Comparison of ENCODE assay signal across 8 mouse cellular contexts in genomic region chr17:31433978-31434797, GRCm38 (mm10). TPM values are rescaled to one million over a fixed set of nuclear protein-coding genes. Genes with fewer than 3 reads are reported as not detected.
DNase-seq lines count a peak whose midpoint lies in the region; ATAC-seq and TF ChIP-seq lines count a peak whose summit lies in the region.

No protein-coding gene starts in this region.

- H3K27ac ChIP-seq in liver, embryonic 11.5 days (ENCODE audit: low read depth, low read length), result no peak overlapping the region
- H3K27ac ChIP-seq in liver, embryonic 12.5 days, result no peak overlapping the region
- peak overlapping the region; percentile 90 for H3K27ac ChIP-seq in intestine, embryonic 15.5 days
- peak overlapping the region; percentile 42; the same call in 1 of the 2 replicates for H3K27ac ChIP-seq in lung, embryonic 15.5 days
- H3K27ac ChIP-seq in thymus, adult 2 months (ENCODE audit: control insufficient read depth, insufficient read depth, low read length), result no peak overlapping the region

- peak overlapping the region; percentile 16; the same call in 1 of the 2 replicates for H3K9ac ChIP-seq in liver, embryonic 11.5 days (ENCODE audit: low read depth, low read length)
- no peak overlapping the region for H3K9ac ChIP-seq in liver, embryonic 12.5 days
- H3K9ac ChIP-seq in intestine, embryonic 15.5 days, result peak overlapping the region; percentile 44
- 0 out of 2 replicates have a peak overlapping the region, but pooled peaks have one; percentile 23 for H3K9ac ChIP-seq in lung, embryonic 15.5 days

- H3K4me2 ChIP-seq in liver, embryonic 11.5 days, result peak overlapping the region; percentile 10; the same call in 1 of the 2 replicates
- H3K4me2 ChIP-seq in liver, embryonic 12.5 days, result no peak overlapping the region
- peak overlapping the region; percentile 62 for H3K4me2 ChIP-seq in intestine, embryonic 15.5 days (replicated peaks)
- H3K4me2 ChIP-seq in lung, embryonic 15.5 days, result peak overlapping the region; percentile 27; the same call in 1 of the 2 replicates

- H3K4me3 ChIP-seq in liver, embryonic 11.5 days (ENCODE audit: low read depth, low read length), result no peak overlapping the region
- H3K4me3 ChIP-seq in liver, embryonic 12.5 days, result no peak overlapping the region
- H3K4me3 ChIP-seq in intestine, embryonic 15.5 days (replicated peaks), result peak overlapping the region; percentile 39
- H3K4me3 ChIP-seq in lung, embryonic 15.5 days, result no peak overlapping the region
- no peak overlapping the region for H3K4me3 ChIP-seq in thymus, adult 2 months (ENCODE audit: control insufficient read depth, insufficient read depth, low read length)

- H3K27me3 ChIP-seq in liver, embryonic 11.5 days (replicated peaks; ENCODE audit: control insufficient read depth, insufficient read depth, low read length), result 0 out of 2 replicates have a peak, but pooled peaks cover 4% of the 10 kb centered on the region
- peaks cover 9% of the 10 kb centered on the region for H3K27me3 ChIP-seq in liver, embryonic 12.5 days (replicated peaks)
- H3K27me3 ChIP-seq in intestine, embryonic 15.5 days (replicated peaks), result no peaks in the 10 kb centered on the region
- no peaks in the 10 kb centered on the region for H3K27me3 ChIP-seq in lung, embryonic 15.5 days
- no peaks in the 10 kb centered on the region for H3K27me3 ChIP-seq in thymus, adult 2 months (ENCODE audit: control insufficient read depth, insufficient read depth, low read length)

- H3K9me3 ChIP-seq in liver, embryonic 11.5 days (ENCODE audit: control insufficient read depth, low read length), result peaks cover 3% of the 10 kb centered on the region; the same call in 1 of the 2 replicates
- peaks cover 4% of the 10 kb centered on the region; the same call in 1 of the 2 replicates for H3K9me3 ChIP-seq in liver, embryonic 12.5 days (replicated peaks)
- no peaks in the 10 kb centered on the region for H3K9me3 ChIP-seq in intestine, embryonic 15.5 days
- H3K9me3 ChIP-seq in lung, embryonic 15.5 days, result no peaks in the 10 kb centered on the region; the same call in 1 of the 2 replicates

- H3K4me1 ChIP-seq in liver, embryonic 11.5 days (replicated peaks; ENCODE audit: control insufficient read depth, insufficient read depth, low read length), result no peaks in the 10 kb centered on the region; the same call in none of the 2 replicates
- peaks cover 6% of the 10 kb centered on the region; the same call in 1 of the 2 replicates for H3K4me1 ChIP-seq in liver, embryonic 12.5 days
- peaks cover 32% of the 10 kb centered on the region for H3K4me1 ChIP-seq in intestine, embryonic 15.5 days (replicated peaks)
- peaks cover 27% of the 10 kb centered on the region for H3K4me1 ChIP-seq in lung, embryonic 15.5 days
- peaks cover 3% of the 10 kb centered on the region; the same call in 1 of the 2 replicates for H3K4me1 ChIP-seq in thymus, adult 2 months (replicated peaks; ENCODE audit: control insufficient read depth, insufficient read depth, low read length)

- no peak for DNase-seq in liver, embryonic 11.5 days (ENCODE audit: low spot score)
- peak; percentile 39 for DNase-seq in yolk sac, embryonic 10.5 days (ENCODE audit: low spot score)
- no peak for DNase-seq in thymus, adult 2 months
- no peak for DNase-seq in layer of hippocampus, adult 8-10 months (ENCODE audit: low spot score in 2 of 2)
- no peak for DNase-seq in adrenal gland, postnatal 4 days (ENCODE audit: low spot score in 2 of 2)

- no peak for TF ChIP-seq CTCF in thymus, adult 2 months (IDR thresholded peaks at IDR 0.05; ENCODE audit: borderline replicate concordance, control insufficient read depth, extremely low read depth, insufficient read depth, low read length, poor library complexity)

- ATAC-seq in liver, embryonic 11.5 days (replicated peaks; ENCODE audit: low FRiP score), result no peak
- no peak for ATAC-seq in liver, embryonic 12.5 days
- peak; percentile 40 for ATAC-seq in intestine, embryonic 15.5 days
- no peak for ATAC-seq in lung, embryonic 15.5 days (ENCODE audit: borderline replicate concordance, extremely low read depth, low FRiP score, low TSS enrichment)

- 24% methylated on average over 16 of the region's 16 CpGs for WGBS in liver, embryonic 11.5 days
- 21% methylated on average over 16 of the region's 16 CpGs for WGBS in liver, embryonic 12.5 days (ENCODE audit: insufficient replicate concordance)
- WGBS in intestine, embryonic 15.5 days, result 10% methylated on average over 16 of the region's 16 CpGs
- WGBS in lung, embryonic 15.5 days, result 18% methylated on average over 16 of the region's 16 CpGs
- 71% methylated on average over 16 of the region's 16 CpGs for WGBS in thymus, adult 2 months

- no peak for TF ChIP-seq POLR2A in thymus, adult 2 months (IDR thresholded peaks at IDR 0.05; ENCODE audit: control insufficient read depth, extremely low read depth, insufficient read depth, low read length, poor library complexity)

- H3K36me3 ChIP-seq in liver, embryonic 11.5 days (ENCODE audit: control insufficient read depth, insufficient read depth, low read length), result peaks cover 3% of the 10 kb centered on the region; the same call in 1 of the 2 replicates
- peaks cover 9% of the 10 kb centered on the region for H3K36me3 ChIP-seq in liver, embryonic 12.5 days
- 0 out of 2 replicates have a peak, but pooled peaks cover 7% of the 10 kb centered on the region for H3K36me3 ChIP-seq in intestine, embryonic 15.5 days
- peaks cover 16% of the 10 kb centered on the region for H3K36me3 ChIP-seq in lung, embryonic 15.5 days
- H3K36me3 ChIP-seq in thymus, adult 2 months (ENCODE audit: control insufficient read depth, insufficient read depth, low read length), result no peaks in the 10 kb centered on the region

RNA-seq across cellular contexts. Expression of gene Pde9a, which starts 48.2 kb away (rescaled TPM):
- 10.4 and 11.5 TPM in 2 replicates for polyA plus RNA-seq in liver, embryonic 11.5 days (2014; fragmentation: Nextera tagmentation; extraction: Ambion mirVana)
- 5.6 and 6.1 TPM in 2 replicates for polyA plus RNA-seq in liver, embryonic 12.5 days (2016; fragmentation: Nextera tagmentation; extraction: Ambion mirVana)
- 52.0 and 55.3 TPM in 2 replicates for polyA plus RNA-seq in intestine, embryonic 15.5 days (2015; fragmentation: Nextera tagmentation; extraction: Ambion mirVana)
- 34.8 and 35.8 TPM in 2 replicates for polyA plus RNA-seq in lung, embryonic 15.5 days (2015; fragmentation: Nextera tagmentation; extraction: Ambion mirVana)
- 4.6 and 4.9 TPM in 2 replicates for polyA plus RNA-seq in thymus, adult 2 months (2012; rRNA removed)
- total RNA-seq in layer of hippocampus, adult 8-10 months (2022), result 10 to 100 TPM; 22.5 to 35.1 (median 28.4) TPM
- 10 to 100 TPM in 1 of 2 experiments, 1 to 10 TPM in 1; 6.3 to 12.6 TPM for total RNA-seq in adrenal gland, postnatal 4 days (2021)

Comparison
In these comparisons a context has a peak if more than half of its experiments do, and no peak if none do; other contexts are left out.
1. H3K27ac ChIP-seq: peak in intestine, embryonic 15.5 days (single experiment) and lung, embryonic 15.5 days (single experiment); none in liver, embryonic 11.5 days (single experiment), liver, embryonic 12.5 days (single experiment) and thymus, adult 2 months (single experiment).